ENCODE assay signal across 22 mouse cellular contexts in genomic region chr15:31517186-31517585, GRCm38 (mm10). TPM values are rescaled to one million over a fixed set of nuclear protein-coding genes. Genes with fewer than 3 reads are reported as not detected.
DNase-seq lines count a peak whose midpoint lies in the region; ATAC-seq and TF ChIP-seq lines count a peak whose summit lies in the region.
"Had no signal": no experiment of that assay in that cellular context is flagged by ENCODE, and none has a peak within 500 bp of the region (broad histone marks: within the 10 kb centered on the region; RNA-seq: fewer than 3 reads in every experiment).

No protein-coding gene starts in this region.

- dilution Hi-C loops in CH12.LX (cut with MboI; ENCODE audit: extremely low pct_ligation_motif_present, extremely low pct_unique_long_range_greater_than_20kb, low sequenced_read_pairs): no loop called here

- no peak overlapping the region for H3K4me2 ChIP-seq in CH12.LX (ENCODE audit: insufficient read depth, low read depth, poor library complexity, severe bottlenecking)
- H3K4me2 ChIP-seq in forebrain, embryonic 15.5 days (replicated peaks): no peak overlapping the region
- H3K4me2 ChIP-seq: heart, embryonic 13.5 days; lung, embryonic 15.5 days; stomach, embryonic 15.5 days had no signal

- TF ChIP-seq CTCF in left cerebral cortex, adult 2 months (IDR thresholded peaks at IDR 0.05): peak; percentile 29
- TF ChIP-seq CTCF in CH12.LX (conservative IDR thresholded peaks at IDR 0.05 in 1 of 2, IDR thresholded peaks at IDR 0.05 in 1 of 2; ENCODE audit: low read depth in 2 of 2, low read length in 2 of 2): peak in 1 of 2 experiments; percentile 73; a peak in 2 of 4 replicates

- H3K4me1 ChIP-seq in CH12.LX (ENCODE audit: control insufficient read depth in 1 of 2, insufficient read depth in 2 of 2): peaks cover 0 to 36% of the 10 kb centered on the region in 2 experiments; a peak in 3 of 4 replicates
- H3K4me1 ChIP-seq in forebrain, embryonic 15.5 days: 0 out of 2 replicates have a peak, but pooled peaks cover 3% of the 10 kb centered on the region
- H3K4me1 ChIP-seq: lung, embryonic 15.5 days; midbrain, embryonic 10.5 days; stomach, embryonic 15.5 days had no signal

- WGBS in forebrain, embryonic 15.5 days: 95% methylated on average over 1 of the region's 1 CpGs

- TF ChIP-seq RAD21 in CH12.LX (IDR thresholded peaks at IDR 0.05; ENCODE audit: low read depth, low read length): peak; percentile 70

- peak; percentile 78 for ATAC-seq in common myeloid progenitor, adult 5-6 weeks (replicated peaks; ENCODE audit: low read depth, poor library complexity, severe bottlenecking)
- peak; percentile 59; the same call in 1 of the 2 replicates for ATAC-seq in megakaryocyte, adult 5-6 weeks (ENCODE audit: poor library complexity, severe bottlenecking)
- no peak for ATAC-seq in forebrain, embryonic 15.5 days (replicated peaks)
- ATAC-seq: forebrain, postnatal 0 days; inflammation-experienced regulatory T-cells, adult 6 months had no signal

- H3K36me3 ChIP-seq in CH12.LX (replicated peaks in 1 of 2; ENCODE audit: control insufficient read depth in 1 of 2, insufficient read depth in 1 of 2, low read length in 1 of 2): peaks cover 0 to 3% of the 10 kb centered on the region in 2 experiments
- H3K36me3 ChIP-seq in forebrain, embryonic 15.5 days: no peaks in the 10 kb centered on the region
- H3K36me3 ChIP-seq: heart, embryonic 13.5 days; lung, embryonic 15.5 days; midbrain, embryonic 10.5 days; stomach, embryonic 15.5 days had no signal

- H3K79me2 ChIP-seq in CH12.LX (replicated peaks; ENCODE audit: control insufficient read depth, extremely low read depth, insufficient read depth, poor library complexity, severe bottlenecking): peaks cover 49% of the 10 kb centered on the region

- H3K9ac ChIP-seq in CH12.LX (ENCODE audit: insufficient read depth, low read depth): no peak overlapping the region
- H3K9ac ChIP-seq in forebrain, embryonic 15.5 days (replicated peaks): no peak overlapping the region
- H3K9ac ChIP-seq: forebrain, postnatal 0 days; heart, embryonic 13.5 days; lung, embryonic 15.5 days; stomach, embryonic 15.5 days had no signal

- intact Hi-C loops in left cerebral cortex, adult 2 months (cut with DNase I): loop anchor here (2.0 kb wide), 1 partner anchor 70 kb away; no protein-coding TSS in a partner anchor
- intact Hi-C loops in left cerebral cortex, postnatal 25 days (cut with DNase I): no loop called here
- intact Hi-C loops in left cerebral cortex, postnatal 14 days (cut with DNase I): no loop called here

- TF ChIP-seq POLR2A in CH12.LX (IDR thresholded peaks at IDR 0.05; ENCODE audit: low read depth, low read length): no peak

- DNase-seq in left cerebral cortex, adult 2 months (ENCODE audit: extremely low spot score in 1 of 2, low spot score in 2 of 2): no peak
- DNase-seq in left cerebral cortex, postnatal 25 days (ENCODE audit: low spot score in 2 of 2): no peak
- no peak for DNase-seq in CH12.LX (ENCODE audit: extremely low read depth)
- DNase-seq in adrenal gland, adult 8-10 months: no peak
- no peak for DNase-seq in left cerebral cortex, postnatal 14 days (ENCODE audit: low spot score in 2 of 2)
- DNase-seq: adrenal gland, postnatal 10 days; cerebellum, adult 8-10 months; forebrain, postnatal 0 days; gastrocnemius, postnatal 25 days; kidney, postnatal 25 days; layer of hippocampus, postnatal 36 days; thymus, postnatal 14 days had no signal

- no peaks in the 10 kb centered on the region for H3K27me3 ChIP-seq in CH12.LX (replicated peaks)
- H3K27me3 ChIP-seq in forebrain, embryonic 15.5 days: no peaks in the 10 kb centered on the region
- H3K27me3 ChIP-seq: heart, embryonic 13.5 days; lung, embryonic 15.5 days; stomach, embryonic 15.5 days had no signal

- in situ Hi-C loops in CH12.LX (cut with MboI; ENCODE audit: low pct_ligation_motif_present, low pct_unique_long_range_greater_than_20kb, low sequenced_read_pairs): no loop called here

- H3K9me3 ChIP-seq in CH12.LX (replicated peaks; ENCODE audit: low read length): no peaks in the 10 kb centered on the region
- no peaks in the 10 kb centered on the region for H3K9me3 ChIP-seq in forebrain, embryonic 15.5 days
- H3K9me3 ChIP-seq: heart, embryonic 13.5 days; lung, embryonic 15.5 days; midbrain, embryonic 10.5 days; stomach, embryonic 15.5 days had no signal

- H3K4me3 ChIP-seq in left cerebral cortex, adult 2 months: no peak overlapping the region
- no peak overlapping the region for H3K4me3 ChIP-seq in CH12.LX (replicated peaks in 1 of 3; ENCODE audit: low read depth in 2 of 3, low read length in 2 of 3, poor library complexity in 1 of 3)
- H3K4me3 ChIP-seq in forebrain, embryonic 15.5 days: no peak overlapping the region
- H3K4me3 ChIP-seq: erythroblast, embryonic 14.5 days; heart, embryonic 13.5 days; lung, embryonic 15.5 days; midbrain, embryonic 10.5 days; myocyte; stomach, embryonic 15.5 days had no signal

- TF ChIP-seq EP300 in CH12.LX (IDR thresholded peaks at IDR 0.05; ENCODE audit: low read length): no peak

- no peak overlapping the region for H3K27ac ChIP-seq in left cerebral cortex, adult 2 months
- no peak overlapping the region for H3K27ac ChIP-seq in CH12.LX (ENCODE audit: insufficient read depth, low read depth)
- no peak overlapping the region for H3K27ac ChIP-seq in forebrain, embryonic 15.5 days (replicated peaks)
- H3K27ac ChIP-seq: heart, embryonic 13.5 days; lung, embryonic 15.5 days; midbrain, embryonic 10.5 days; stomach, embryonic 15.5 days had no signal

TF ChIP-seq in CH12.LX, 34 proteins besides CTCF, POLR2A, EP300 and RAD21:
- TF ChIP-seq MAX (IDR thresholded peaks at IDR 0.05; ENCODE audit: low read length): no peak
- TF ChIP-seq ZC3H11A (IDR thresholded peaks at IDR 0.05; ENCODE audit: low read depth, low read length): peak; percentile 16; the same call in 1 of the 2 replicates
- TF ChIP-seq MEF2A (IDR thresholded peaks at IDR 0.05; ENCODE audit: borderline replicate concordance, low read depth, low read length): 0 out of 2 replicates have a peak, but pooled peaks have one; percentile 21
- no peak for TF ChIP-seq JUN (IDR thresholded peaks at IDR 0.05; ENCODE audit: insufficient read depth, low read depth, low read length)
- peak; percentile 69 for TF ChIP-seq SMC3 (IDR thresholded peaks at IDR 0.05; ENCODE audit: low read depth, low read length)
- no peak for TF ChIP-seq ZKSCAN1 (IDR thresholded peaks at IDR 0.05; ENCODE audit: borderline replicate concordance, low read depth, low read length)

RNA-seq across cellular contexts. Expression of gene March6, which starts 13.7 kb away (rescaled TPM):
- total RNA-seq in left cerebral cortex, adult 2 months (2021): 100 to 1,000 TPM; 191 to 204 TPM
- total RNA-seq in left cerebral cortex, postnatal 25 days (2021): 100 to 1,000 TPM; 196 to 206 TPM
- total RNA-seq in CH12.LX (2012; rRNA removed) (18.0 and 18.3 TPM in 2 replicates), CH12.LX (2014; rRNA removed) (29.1 and 29.3 TPM in 2 replicates)
- polyA plus RNA-seq in CH12.LX (2012; ENCODE audit: insufficient read length, low read depth): 32.2 and 41.4 TPM in 2 replicates
- total RNA-seq in common myeloid progenitor, adult 5-6 weeks (2017): 44.8 and 58.4 TPM in 2 replicates
- total RNA-seq in megakaryocyte, adult 5-6 weeks (2015): 35.7 and 38.4 TPM in 2 replicates
- total RNA-seq in megakaryocyte, adult 5-6 weeks (2017): 31.1 and 34.2 TPM in 2 replicates
- total RNA-seq in adrenal gland, adult 8-10 months (2022): 100 to 1,000 TPM; 143 to 180 (median 160) TPM
- 77.5 and 81.1 TPM in 2 replicates for polyA plus RNA-seq in forebrain, embryonic 15.5 days (2015; fragmentation: Nextera tagmentation; extraction: Ambion mirVana)
- total RNA-seq in left cerebral cortex, postnatal 14 days (2021): 100 to 1,000 TPM; 222 to 225 TPM

RNA-seq across cellular contexts. Expression of gene Cmbl, which starts 48.0 kb away (rescaled TPM):
- 10 to 100 TPM; 15.7 to 17.9 TPM for total RNA-seq in left cerebral cortex, adult 2 months (2021)
- 10 to 100 TPM; 14.5 to 16.3 TPM for total RNA-seq in left cerebral cortex, postnatal 25 days (2021)
- total RNA-seq in CH12.LX (2012; rRNA removed) (not detected in 2 replicates), CH12.LX (2014; rRNA removed) (not detected in 2 replicates)
- 0.27 TPM in 1 of 2 replicates, not detected in the other for polyA plus RNA-seq in CH12.LX (2012; ENCODE audit: insufficient read length, low read depth)
- not detected in 2 replicates for total RNA-seq in common myeloid progenitor, adult 5-6 weeks (2017)
- 0.46 TPM in 1 of 2 replicates, not detected in the other for total RNA-seq in megakaryocyte, adult 5-6 weeks (2015)
- total RNA-seq in megakaryocyte, adult 5-6 weeks (2017): 0.48 TPM in 1 of 2 replicates, not detected in the other
- total RNA-seq in adrenal gland, adult 8-10 months (2022): 100 to 1,000 TPM; 160 to 274 (median 195) TPM
- polyA plus RNA-seq in forebrain, embryonic 15.5 days (2015; fragmentation: Nextera tagmentation; extraction: Ambion mirVana): 5.0 and 7.4 TPM in 2 replicates
- total RNA-seq in left cerebral cortex, postnatal 14 days (2021): 10 to 100 TPM; 14.2 to 16.2 TPM
- polyA plus RNA-seq: erythroblast, embryonic 14.5 days; inflammation-experienced regulatory T-cells, adult 6 months had no signal

Comparison
In these comparisons a context has a peak if more than half of its experiments do, and no peak if none do; other contexts are left out.
1. RNA of gene Cmbl, which starts 48.0 kb away (total RNA-seq): 160 to 274 TPM in adrenal gland, adult 8-10 months, 15.7 to 17.9 TPM in left cerebral cortex, adult 2 months, 14.5 to 16.3 TPM in left cerebral cortex, postnatal 25 days and 14.2 to 16.2 TPM in left cerebral cortex, postnatal 14 days; 0.46 to 0.48 TPM in megakaryocyte, adult 5-6 weeks, not detected in CH12.LX and not detected in common myeloid progenitor, adult 5-6 weeks; every median in the first group is over 10 times any median in the second.